Mouse (Mus musculus) thymus, adult 2 months (tissue): ENCODE data around the gene Ppfibp2.

Source experiments
- CTCF ChIP-seq: fragments of 200-500 bp; IDR thresholded peaks from 2 replicates; pipeline ENCODE4 v1.5.1; 2012; ENCODE audit warnings: mild to moderate bottlenecking, control low read depth, low read length, moderate library complexity, borderline replicate concordance; ENCODE audit not compliant: control insufficient read depth, poor library complexity, insufficient read depth; ENCODE audit errors: extremely low read depth
- POLR2A ChIP-seq: fragments of 200-500 bp; IDR thresholded peaks from 2 replicates; pipeline ENCODE4 v1.6.1; 2012; ENCODE audit warnings: mild to moderate bottlenecking, low read length, control low read depth, moderate library complexity; ENCODE audit not compliant: control insufficient read depth, poor library complexity, insufficient read depth; ENCODE audit errors: extremely low read depth

- TF ChIP-seq CTCF (no peak), POLR2A (no peak)
Observed at GRCm38 (mm10) chr7:107700646-107701045, 105.6 kb downstream of the Ppfibp2 start.
